Mouse (Mus musculus) gastrocnemius, adult 18-20 months (tissue): ENCODE data around the gene Sdsl. TPM values are rescaled to one million over a fixed set of nuclear protein-coding genes. Genes with fewer than 3 reads are reported as not detected.

ENCODE experiments used
- DNase-seq: peaks from one replicate; pipeline ENCODE4 v3.0.0; 2021; ENCODE audit warnings: low spot score
- total RNA-seq, 2 experiments: library from RNA; stranded (reverse); gene quantifications; 2 replicates each; pipeline ENCODE4 v1.2.3; 2021

The Sdsl gene
- total RNA-seq, 2 experiments from 2014 or later, result 0.41 TPM; not detected in 1

DNA sequence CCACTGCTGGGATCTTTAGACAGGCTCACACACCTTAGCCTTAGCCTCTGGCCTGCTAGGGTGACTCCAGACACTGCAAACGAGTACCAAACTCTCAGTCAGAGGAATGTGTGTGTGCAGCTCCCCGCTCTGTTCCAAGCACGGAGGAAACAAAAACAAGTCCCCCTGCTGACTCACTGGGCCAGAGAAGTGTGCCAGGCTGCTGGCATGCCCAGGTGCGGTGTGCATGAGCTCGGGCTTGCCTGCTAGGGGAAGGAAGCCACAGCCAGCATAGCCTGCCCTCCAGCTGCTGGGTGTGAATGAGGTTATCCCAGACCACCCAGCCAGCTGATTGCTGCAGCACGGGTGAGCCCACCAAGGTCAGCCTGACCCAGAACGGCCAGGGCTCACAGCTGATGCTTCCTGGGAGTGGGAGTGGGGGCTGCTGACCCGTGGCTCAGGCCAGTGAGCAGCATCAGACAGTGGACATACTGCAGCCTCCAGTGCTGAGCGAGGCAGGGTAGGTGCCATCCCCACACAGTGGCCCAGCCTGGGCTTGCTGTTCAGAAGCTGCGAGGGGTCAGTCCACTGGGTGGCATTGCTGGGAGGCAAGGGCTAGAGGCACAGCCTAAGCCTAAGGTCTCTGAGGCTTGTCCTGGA is 22.6 kb upstream of the Sdsl start:
- peak; percentile 40 for DNase-seq

DNA sequence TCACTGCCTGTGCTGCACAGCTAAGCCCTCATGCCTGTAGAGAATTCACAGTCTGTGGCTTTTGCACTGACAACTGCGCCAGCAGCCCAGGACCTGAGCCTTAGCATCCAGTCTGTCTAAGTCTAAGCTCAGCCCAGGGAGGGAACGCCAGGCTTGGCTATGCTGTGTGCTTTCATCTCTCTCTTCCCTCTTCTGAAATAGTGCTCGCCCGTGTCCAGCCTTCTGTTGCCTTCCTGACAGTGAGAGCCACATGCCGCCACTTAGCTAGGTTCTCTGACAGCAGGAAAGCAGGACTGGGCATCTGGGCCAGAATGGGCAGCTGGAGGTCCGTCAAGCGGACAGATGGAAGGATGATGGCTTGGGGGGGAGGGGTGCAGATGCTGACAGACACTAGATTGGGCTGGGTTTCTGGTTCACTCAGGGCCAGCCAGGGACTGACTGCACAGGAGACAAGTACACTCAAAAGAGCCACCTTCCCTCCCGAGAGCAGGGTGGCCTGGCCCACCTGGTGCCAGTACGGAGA is 21.3 kb upstream of the Sdsl start:
- DNase-seq, result no peak

DNA sequence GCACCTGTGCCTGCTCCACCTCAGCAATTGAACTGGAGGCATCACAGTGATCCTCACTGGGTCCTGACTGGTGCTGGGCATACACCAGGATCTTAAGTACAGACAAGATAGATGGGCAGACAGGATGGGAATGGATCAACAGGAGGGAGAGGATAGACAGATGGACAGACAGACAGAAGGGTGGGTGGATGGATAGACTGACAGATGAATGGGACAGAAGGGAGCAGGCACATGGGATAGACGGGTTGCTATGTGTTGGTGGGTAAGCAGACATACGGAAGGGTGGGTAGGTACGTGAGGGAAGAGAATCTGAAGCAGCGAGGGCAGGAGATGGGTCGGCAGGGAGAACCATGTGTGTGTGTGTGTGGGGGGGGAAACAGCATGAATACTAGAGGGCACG is 20.8 kb upstream of the Sdsl start:
- no peak for DNase-seq

DNA sequence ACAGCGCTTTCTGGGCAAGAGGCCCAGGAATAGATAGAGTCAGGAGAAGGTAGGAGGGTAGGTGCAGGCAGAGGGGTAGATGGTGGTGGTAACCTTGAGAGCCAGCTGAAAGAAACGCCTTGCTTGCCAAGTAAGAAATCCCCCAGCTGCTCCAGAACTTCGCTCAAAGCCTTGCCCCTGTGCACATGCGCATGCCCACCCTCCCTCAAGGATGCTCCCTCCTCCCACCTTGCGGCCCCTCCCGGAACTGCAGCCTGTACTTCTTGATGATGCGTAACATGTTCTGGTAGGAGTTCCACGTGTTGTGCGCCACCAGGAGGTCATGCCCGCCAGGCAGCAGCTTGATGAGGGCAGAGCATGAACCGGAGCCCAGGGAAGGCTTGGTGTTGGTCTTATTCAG is 19.8 kb upstream of the Sdsl start:
- DNase-seq, result no peak

DNA sequence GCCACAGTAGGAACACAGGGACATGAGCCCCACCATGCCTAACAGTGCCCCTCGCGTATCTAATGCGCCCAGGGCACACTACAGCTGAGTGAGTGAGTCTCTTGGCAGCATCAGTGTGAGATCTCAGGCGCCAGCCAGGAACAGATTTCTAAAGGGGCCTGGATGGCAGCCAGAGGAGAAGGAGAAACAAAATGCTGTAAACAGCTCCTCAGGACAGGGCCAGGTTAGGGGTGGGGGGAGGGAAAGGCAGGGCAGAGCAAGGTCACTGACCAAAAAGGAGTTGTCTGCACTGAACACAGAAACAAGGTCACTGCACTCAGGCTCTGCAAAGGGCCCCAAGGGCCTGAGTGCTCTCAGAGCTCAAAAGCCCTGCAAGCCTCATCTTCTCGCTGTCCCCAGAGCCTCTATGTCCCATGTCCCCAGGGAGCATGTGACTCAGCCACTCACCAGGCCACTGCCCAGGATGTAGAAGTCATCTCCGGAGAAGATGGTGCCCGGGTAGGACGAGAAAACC is 18.1 kb upstream of the Sdsl start:
- DNase-seq, result peak; percentile 59

DNA sequence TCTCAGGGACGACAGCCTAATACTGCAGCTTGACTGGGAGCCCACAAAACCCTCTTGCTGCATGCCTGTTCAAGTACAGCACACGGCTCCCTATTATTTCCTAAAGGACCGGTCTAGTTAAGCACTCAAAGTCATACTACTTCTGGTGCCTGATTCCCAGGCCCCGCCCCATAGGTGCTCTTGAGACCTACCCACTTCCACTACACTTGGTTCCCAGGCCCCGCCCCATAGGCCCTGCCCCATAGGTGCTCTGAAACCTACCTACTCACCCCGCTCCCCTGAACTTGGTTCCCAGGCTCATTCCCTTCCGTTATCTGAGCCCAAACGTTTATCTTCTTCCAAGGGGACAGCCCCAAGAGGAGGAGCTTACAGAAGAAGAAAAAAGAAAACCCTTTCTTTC is 15.2 kb upstream of the Sdsl start:
- no peak for DNase-seq

DNA sequence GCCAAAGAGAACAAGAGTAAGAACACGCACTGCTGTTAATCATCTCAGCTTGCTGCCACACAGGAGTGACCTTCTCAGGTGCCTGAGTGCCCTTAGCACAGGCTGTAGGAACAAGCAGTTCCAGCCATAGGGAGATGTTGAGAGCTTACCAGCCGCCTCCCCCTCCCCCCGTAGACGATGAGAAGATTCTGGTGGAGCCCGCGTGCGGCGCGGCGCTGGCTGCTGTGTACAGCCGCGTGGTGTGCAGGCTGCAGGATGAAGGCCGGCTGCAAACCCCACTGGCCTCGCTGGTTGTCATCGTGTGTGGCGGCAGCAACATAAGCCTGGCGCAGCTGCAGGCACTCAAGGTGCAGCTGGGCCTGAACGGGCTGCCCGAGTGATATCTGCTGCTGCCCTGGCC is 10.8 kb upstream of the Sdsl start:
- no peak for DNase-seq

DNA sequence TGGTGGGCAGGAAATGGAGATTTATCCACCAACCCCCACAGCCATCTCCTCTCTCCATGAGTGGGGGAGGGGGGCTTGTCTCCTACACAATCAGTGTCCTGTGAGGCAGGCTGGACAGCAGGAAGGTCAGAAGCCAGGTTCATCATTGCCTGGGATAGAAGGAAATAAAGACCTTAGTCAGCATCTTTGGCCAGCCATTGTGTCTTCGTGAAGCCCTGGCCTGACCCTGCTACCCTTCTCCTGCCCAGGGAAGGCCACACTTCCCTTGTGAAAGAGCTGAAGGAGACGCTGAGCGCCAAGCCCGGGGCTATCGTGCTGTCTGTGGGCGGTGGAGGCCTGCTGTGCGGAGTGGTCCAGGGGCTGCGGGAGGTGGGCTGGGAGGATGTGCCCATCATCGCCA is 8.6 kb upstream of the Sdsl start:
- no peak for DNase-seq

DNA sequence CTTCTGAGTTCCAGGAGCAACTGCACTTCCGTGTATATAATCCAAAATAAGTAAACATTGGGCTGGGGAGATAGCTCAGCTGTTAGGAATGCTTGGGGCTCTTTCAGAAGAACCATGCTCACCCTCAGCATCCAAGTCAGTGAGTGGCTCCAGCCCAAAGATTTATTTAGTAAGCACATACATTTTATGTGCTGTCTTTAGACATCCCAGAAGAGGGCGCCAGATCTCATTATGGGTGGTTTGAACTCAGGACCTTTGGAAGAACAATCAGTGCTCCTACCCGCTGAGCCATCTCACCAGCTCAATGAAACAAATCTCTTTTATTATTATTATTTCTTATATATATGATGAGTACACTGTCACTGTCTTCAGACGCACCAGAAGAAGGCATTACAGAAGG is 6.9 kb upstream of the Sdsl start:
- DNase-seq, result no peak

DNA sequence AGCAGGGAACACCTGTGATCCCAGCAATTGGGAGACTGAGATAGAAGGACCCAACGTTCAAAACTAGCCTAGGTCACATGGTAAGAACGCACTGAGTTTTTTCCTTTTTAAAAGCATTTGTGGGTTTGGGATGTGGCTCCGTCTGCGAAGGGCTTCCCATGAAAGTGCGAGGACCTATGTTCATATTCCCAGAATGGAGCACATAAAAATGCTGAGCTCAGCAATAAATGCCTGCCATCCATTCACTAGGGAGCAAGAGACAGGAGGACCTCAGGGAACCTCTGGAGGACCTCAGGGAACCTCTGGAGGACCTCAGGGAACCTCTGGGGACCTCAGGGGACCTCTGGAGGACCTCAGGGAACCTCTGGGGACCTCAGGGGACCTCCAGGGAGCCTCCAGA is 5.4 kb upstream of the Sdsl start:
- no peak for DNase-seq

DNA sequence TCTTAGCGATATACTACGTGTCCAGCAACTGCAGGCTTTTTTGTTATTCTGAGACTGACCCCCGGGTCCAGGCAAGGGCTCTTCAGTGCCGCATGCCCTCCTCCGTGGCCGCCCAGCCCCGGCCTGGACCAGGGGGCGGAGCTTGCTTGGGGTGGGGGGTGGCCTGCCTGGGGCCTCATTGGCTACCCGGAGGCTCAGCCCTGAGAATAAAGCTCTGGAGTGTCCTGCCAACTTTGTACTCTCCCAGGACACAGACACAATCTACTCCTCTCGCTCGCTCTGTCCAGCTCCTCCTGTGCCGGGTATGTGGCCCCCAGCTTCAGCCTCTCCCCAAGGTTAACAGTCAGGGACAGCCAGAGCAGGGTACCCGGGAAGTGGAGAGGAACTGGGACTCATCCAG is 3.7 kb upstream of the Sdsl start, which contains the start of gene Sds:
Sds (plus strand) TSS at position 231 of the 400 bp plus-strand sequence.
- DNase-seq, result no peak

DNA sequence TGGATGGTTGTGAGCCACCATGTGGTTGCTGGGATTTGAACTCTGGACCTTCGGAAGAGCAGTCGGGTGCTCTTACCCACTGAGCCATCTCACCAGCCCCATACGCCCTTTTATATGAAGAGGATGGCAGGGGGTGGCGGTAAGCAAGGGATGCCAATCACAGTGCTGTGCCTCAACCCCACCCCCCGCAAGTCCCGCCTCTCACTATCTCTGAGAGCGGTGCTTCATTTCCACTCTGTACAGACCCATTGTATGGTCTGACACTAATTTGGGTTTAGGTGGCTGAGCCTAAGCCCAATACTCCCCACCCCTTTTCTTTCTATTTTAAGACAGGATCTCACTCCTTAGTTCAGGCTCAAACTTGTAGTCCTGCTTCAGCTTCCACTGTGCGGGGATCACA is 3.3 kb upstream of the Sdsl start:
- DNase-seq, result no peak

DNA sequence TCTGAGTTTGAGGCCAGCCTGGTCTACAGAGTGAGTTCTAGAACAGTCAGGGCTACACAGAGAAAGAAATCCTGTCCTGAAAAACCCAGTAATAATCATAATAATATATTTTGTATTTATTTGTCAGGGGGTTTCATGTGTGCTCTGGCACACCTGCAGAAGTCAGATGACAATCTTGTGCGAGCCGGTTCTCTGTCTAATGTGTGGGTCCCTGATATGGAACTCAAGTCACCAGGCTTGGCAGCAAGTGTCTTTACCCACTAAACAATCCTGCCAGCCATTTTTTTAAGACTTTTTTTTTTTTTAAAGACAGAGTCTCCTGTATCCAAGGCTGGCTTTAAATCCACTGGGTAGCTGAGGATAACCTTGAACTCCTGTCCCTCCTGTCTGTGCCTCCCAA is 751 bp upstream of the Sdsl start:
- DNase-seq, result no peak

DNA sequence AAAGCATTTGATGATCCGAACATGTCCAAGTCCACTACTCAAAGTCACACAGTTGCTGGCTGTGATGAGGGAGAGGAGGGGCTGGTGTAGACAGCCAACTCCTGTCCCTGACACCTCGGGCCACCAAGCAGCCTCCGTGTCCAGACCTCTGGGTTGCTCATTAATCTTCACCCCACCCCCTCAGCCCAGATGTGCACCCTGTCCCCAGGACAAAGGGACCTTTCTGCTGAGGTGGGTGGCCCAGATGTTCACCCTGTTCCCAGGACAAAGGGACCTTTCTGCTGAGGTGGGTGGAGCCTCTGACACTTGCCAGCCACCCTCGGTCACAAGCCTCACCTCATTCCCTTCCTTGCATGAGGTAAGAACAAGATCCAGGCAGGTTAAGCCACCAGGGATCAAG is 1.1 kb downstream of the Sdsl start:
- DNase-seq, result no peak

DNA sequence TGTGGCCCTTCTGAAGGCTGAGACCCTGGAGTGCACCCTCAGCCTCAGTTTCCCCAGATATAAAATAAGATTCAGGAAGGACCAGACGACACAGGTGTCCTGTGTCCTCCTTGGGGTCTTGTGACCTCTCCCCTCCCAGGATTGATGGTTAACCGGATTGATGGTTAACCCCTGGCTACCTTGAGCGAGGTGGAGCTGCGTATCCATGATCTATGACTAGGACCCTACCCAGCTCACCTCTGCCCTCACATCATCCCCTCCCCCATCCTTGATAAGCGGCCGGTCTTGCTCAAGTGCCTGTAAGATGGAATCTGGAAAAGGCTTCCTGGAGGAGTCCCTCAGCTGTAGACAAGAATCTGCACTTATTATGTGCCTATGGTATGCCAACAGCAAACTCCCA is 3.8 kb downstream of the Sdsl start:
- no peak for DNase-seq

DNA sequence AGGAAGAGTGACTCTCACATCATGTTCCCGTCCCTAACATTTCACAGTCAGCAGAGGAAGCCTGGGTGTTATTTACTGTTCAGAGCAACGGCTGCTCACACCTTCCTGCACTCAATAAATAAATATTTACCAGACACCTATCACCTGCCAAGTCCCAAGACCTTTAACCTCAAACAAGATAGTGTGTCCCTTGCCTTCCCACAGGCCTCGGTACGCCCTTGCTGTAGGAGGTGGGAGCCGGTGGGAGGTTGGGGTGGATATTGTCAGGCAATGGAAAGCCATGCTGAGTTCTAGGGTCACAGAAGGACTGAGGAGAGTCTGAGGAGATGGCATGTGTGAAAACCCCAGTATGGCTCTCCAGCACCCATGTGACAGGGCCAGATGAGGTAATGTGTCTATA is 4.3 kb downstream of the Sdsl start:
- DNase-seq, result no peak

DNA sequence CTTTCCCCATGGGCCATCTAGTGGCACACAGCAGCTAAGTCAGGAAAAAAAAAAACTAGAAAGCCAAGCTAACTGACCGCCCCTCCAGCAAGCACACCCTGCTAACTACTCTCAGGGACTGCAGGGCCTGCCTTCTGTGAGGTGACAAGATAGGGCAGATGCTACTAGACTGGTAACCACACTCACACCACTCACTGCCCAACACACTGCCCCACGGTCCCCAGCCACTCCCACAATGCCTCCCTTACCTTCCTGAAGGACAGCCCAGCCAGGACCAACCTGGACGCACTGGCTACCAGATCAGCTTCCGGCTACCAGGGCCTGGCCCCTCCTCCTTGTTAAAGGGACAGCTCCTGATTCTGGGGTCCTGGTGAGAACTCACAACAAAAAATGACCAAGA is 5.6 kb downstream of the Sdsl start:
- DNase-seq, result no peak

DNA sequence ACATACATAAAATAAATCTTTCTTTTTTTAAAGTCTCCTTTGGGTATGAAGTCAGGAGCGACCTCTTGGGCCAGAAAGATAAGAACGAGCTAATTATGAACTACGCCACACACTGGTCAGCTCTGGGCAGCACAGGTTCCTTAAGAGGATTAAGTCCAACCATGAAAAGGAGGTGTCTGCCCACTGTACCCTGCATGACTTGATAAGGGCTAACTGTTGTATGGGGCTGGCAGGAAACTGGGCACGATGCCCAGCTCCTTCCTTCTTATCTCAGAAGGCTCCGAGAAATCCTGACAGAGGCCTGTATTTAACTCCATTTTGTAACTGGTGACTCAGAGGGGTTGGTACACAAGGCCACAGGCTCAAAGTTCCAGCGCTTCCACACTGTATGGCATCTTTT is 6.8 kb downstream of the Sdsl start:
- DNase-seq, result no peak

DNA sequence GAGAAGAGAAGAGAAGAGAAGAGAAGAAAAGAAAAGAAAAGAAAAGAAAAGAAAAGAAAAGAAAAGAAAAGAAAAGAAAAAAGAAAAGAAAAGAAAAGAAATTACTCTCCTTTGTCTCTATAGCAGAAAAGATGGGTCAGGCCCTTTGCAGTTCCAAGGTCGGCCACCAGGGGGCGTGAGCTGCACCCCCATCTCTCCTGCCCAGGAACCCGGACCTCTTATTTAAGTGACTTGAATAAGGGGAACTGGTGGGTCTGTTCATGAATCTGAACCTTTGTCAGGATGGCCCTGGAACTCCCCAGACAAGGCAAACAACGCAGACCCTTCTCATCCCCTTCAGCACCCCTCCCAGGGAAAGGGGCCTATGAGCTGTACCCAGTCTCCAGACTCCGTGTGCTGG is 7.5 kb downstream of the Sdsl start:
- DNase-seq, result no peak

DNA sequence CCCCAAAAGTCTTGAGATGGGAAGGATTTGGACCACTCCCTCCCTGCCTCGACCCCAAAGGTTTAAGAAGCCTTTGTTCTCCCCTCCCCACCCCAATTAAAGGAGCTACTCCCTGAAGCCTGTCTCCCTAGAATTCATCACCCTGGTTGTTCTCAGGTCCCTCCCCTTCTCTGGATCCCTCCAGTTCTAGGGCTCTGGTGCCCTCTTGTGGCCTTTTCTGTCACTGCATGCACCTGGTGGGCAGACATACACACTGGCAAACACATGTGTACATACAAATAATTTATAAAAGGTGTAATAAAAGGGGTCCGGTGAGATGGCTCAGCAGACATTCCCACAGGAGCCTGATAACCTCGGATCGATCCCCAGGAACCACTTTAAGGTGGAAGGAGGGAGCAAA is 8.3 kb downstream of the Sdsl start:
- no peak for DNase-seq

DNA sequence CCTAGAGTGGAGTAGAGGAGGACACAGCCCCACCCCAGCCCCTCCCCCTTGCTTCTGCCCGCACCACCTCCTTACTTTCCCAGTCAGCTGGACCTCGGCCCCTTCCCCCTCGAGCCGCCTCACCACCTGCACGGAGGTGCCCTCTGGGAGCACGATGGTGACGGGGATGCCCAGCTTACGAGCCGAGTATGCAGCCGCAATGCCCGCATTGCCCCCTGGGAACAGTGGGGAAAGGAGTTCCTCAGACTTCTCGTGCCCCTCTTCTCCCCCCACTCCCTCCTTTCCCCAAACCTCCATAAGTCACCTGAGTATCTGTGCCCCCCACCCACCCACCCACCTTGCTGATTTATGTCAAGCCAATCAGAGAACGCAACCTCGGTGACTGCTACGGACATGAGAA is 10.7 kb downstream of the Sdsl start:
- no peak for DNase-seq

DNA sequence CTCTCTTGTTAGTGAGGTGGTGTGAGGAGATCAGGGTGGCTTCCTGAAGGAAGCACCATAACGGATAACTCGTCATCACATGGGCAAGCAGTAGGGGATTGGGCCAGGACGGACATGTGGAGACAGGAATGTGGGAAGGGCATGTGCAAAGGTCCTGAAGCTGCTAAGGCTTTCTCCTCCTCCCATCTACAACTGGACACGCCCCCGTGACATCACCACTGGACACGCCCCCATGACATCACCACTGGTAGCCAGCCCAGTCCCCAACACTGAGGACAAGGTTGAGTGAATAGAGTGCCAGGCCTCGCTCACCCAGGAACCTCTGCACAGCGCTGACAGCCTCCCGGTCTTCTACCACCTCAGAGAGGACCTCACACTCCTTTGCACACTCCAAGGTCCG is 13.5 kb downstream of the Sdsl start:
- DNase-seq, result no peak

DNA sequence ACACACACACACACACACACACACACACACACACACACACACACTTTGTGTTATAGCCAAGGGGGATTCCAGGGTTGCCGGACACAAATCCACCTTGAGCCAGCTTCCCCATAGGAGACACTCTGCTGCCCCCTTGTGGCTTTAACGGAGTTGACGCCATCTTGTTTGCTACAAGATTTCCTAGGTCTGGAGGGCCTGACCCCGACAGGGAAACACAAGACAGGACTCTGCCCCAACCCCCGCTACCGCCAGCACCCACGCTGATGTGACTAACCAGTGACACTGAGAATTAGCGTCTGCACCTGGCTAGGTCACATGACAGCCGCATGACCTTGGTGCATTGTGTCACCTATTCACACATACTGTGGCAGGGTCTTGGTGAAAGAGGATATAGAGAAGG is 15.0 kb downstream of the Sdsl start:
- peak; percentile 43 for DNase-seq
